Mouse (Mus musculus): Measurements from ENCODE around the gene Wdr90. TPM values are rescaled to one million over a fixed set of nuclear protein-coding genes. Genes with fewer than 3 reads are reported as not detected.
A peak's percentile ranks its signal among the peaks of the same experiment; 100 is the strongest.
"Not testable (repeated sequence)": the region's sequence is repeated elsewhere in the genome, so short reads cannot be mapped to it uniquely, and the experiment has no call there.

Wdr90 gene
- polyA plus RNA-seq, 1 experiment from 2014 or later, result 24.9 TPM

DNA sequence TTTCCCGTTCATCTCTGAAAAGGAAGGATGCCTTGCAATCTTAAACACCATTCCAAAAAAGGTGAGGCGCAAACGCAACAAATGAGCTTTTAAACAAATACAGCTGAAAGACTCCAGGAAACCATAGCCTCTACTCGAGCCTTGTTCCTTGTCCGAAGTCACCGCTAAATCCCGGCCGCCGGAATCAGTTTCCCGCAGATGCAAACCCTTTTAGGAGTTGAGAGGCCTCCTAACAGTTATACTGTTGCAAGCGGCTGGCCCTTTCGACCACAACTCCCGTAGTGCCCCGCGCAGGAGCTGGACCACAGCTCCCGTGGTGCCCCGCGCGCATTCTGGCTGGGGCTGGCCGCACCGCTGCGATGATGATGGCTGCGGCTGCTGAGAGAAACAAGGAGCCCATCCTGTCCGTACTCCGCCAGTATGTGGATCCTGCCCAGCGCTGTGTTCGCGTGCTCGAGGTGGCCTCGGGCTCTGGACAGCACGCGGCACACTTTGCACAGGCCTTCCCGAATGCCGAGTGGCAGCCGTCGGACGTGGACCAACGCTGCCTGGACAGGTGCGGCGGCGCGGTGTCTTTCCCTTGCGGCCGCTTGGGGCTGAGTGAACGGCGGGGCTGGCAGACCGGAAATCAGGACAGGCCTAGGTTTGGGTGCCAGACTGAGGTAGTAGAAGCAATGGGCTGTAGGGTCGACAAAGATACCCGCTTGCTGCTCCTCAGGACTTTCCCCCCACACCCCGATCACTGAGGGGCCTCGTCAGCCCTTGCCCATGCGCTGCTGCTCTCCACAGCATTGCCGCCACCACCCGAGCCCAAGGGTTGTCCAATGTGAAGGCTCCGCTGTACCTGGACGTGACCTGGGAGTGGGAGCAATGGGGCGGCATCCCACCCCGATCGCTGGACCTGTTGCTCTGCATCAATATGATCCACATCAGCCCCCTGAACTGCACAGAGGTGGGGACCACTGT lies 14.2 kb upstream of the Wdr90 start:
- peak overlapping the region; percentile 94 for H3K27ac ChIP-seq
- no peaks in the 10 kb centered on the region for H3K27me3 ChIP-seq
- H3K4me3 ChIP-seq, result peak overlapping the region; percentile 76
- H3K36me3 ChIP-seq, result peaks cover 23% of the 10 kb centered on the region
- H3K4me1 ChIP-seq, result peaks cover 26% of the 10 kb centered on the region
- 2% methylated on average over 59 of the region's 59 CpGs for WGBS
- peak overlapping the region; percentile 96 for H3K4me2 ChIP-seq (replicated peaks)
- peak; percentile 92 for ATAC-seq (ENCODE audit: low FRiP score, low read depth)
- peak overlapping the region; percentile 84 for H3K9ac ChIP-seq
- H3K9me3 ChIP-seq, result no peaks in the 10 kb centered on the region

DNA sequence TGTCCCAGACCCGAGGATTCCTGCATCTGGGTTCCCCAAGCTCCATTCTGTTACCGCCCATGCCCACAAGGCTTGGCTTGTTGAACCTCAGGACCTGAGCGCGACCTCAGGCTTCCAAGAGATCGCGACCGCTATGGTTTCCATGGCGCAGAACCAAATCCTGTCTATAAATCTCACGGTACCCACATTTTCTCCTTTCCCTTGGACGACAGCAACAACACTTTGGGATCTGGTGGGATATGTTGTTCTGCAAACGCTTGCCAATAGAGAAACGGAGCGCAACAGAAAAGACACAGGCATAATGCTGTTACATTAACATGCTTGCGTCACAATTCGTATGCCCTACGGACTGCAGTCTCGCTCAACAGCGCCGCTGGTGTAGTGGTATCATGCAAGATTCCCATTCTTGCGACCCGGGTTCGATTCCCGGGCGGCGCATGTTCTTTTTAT lies 13.4 kb upstream of the Wdr90 start, which contains the start of gene Mettl26:
Gene Mettl26 (plus strand): TSS at position 354 of the 450 bp plus-strand sequence.
- H3K9ac ChIP-seq, result peak within 1 kb of the TSS; percentile 84
- ATAC-seq (ENCODE audit: low FRiP score, low read depth), result peak; percentile 79
- H3K4me1 ChIP-seq, result peaks cover 23% of the 10 kb centered on the region
- peaks cover 22% of the 10 kb centered on the region for H3K36me3 ChIP-seq
- H3K27ac ChIP-seq, result peak within 1 kb of the TSS; percentile 94
- H3K4me2 ChIP-seq (replicated peaks), result peak within 1 kb of the TSS; percentile 96
- H3K9me3 ChIP-seq, result no peaks in the 10 kb centered on the region
- no peaks in the 10 kb centered on the region for H3K27me3 ChIP-seq
- peak within 1 kb of the TSS; percentile 76 for H3K4me3 ChIP-seq
- 0% methylated on average over 25 of the region's 25 CpGs for WGBS

DNA sequence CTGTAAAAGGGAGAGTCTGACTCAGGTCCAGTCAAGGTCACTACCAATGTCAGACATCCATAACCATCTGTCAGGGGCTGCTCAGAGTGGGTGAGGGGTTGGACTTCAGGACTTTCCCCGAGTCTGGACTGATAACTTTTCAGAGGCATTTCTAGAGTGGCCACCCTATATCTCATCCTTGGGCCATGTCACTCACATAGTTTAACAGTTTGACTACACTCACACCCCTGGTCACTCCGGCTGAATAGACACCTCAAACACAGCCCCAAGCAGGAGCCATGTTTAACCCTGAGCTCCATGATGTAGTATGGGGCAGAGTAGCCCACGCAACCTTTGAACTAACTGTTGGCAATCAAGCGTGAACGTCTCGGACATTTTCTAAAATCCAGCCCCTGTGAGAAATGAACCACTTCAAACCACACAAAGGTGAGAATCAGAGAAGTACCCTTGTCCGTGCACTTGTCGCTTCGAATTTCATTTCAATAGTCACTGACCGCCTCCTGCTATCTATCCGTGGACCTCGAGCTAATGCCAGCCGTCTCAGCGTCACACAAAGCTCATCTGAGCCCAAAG lies 12.9 kb upstream of the Wdr90 start:
- peak overlapping the region; percentile 96 for H3K4me2 ChIP-seq (replicated peaks)
- H3K27ac ChIP-seq, result peak overlapping the region; percentile 94
- WGBS, result 10% methylated on average over 14 of the region's 14 CpGs
- H3K36me3 ChIP-seq, result peaks cover 17% of the 10 kb centered on the region
- ATAC-seq (ENCODE audit: low FRiP score, low read depth), result no peak
- peaks cover 23% of the 10 kb centered on the region for H3K4me1 ChIP-seq
- peak overlapping the region; percentile 84 for H3K9ac ChIP-seq
- H3K9me3 ChIP-seq, result no peaks in the 10 kb centered on the region
- H3K4me3 ChIP-seq, result peak overlapping the region; percentile 76
- no peaks in the 10 kb centered on the region for H3K27me3 ChIP-seq

DNA sequence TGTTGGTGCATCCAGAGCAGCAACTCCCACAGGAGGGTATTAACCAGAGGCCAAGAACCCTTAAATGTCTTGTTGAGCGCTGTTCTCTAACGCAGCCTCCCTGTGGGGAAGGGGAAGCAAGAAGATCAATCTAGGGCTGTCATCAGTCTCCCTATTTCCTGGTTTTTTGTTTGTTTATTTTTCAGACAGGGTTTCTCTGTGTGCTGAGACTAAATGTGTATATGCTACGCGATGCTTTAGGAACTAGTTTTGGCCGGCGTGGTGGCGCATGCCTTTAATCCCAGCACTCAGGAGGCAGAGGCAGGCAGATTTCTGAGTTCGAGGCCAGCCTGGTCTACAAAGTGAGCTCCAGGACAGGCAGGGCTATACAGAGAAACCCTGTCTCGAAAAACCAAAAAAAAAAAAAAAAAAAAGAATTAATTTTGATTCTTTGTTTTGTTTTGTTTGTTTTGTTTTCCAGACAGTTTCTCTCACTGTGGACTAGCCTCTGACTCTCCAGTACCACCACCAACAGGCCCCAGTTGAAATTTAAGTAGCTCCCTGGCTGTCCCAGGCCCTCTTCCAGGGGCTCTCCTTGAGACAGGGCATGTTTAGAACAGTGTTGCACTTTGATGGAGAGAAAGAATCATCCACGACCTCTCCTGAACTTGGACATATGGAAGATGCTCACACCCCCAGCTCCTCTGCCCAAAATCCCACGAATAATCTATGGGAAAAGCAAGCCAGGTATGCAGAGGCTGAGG lies 12.3 kb upstream of the Wdr90 start:
- H3K4me1 ChIP-seq, result peaks cover 28% of the 10 kb centered on the region
- WGBS, result 81% methylated on average over 11 of the region's 11 CpGs

DNA sequence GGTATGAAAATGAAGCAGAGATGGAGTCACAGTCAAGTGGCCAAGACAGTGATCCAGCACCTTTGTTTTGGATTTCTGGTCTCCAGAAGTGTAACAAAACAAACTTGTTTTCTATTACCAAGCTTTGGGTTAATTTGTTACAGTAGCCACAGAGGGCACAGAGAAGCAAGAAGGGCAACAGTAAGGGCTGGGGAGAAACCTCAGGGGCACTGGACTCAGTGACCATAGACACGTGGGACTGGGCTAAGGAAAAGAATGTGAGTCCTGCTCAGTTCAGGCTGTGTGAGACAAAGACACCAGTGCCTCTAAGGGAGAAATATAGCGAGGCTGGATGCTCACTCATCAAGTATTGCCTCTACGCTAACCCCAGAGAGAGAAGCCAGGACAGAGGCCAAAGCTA lies 11.4 kb upstream of the Wdr90 start:
- no peaks in the 10 kb centered on the region for H3K9me3 ChIP-seq
- H3K4me3 ChIP-seq, result no peak overlapping the region
- peaks cover 1% of the 10 kb centered on the region for H3K36me3 ChIP-seq
- H3K4me1 ChIP-seq, result peaks cover 34% of the 10 kb centered on the region
- no peak overlapping the region for H3K9ac ChIP-seq
- no peaks in the 10 kb centered on the region for H3K27me3 ChIP-seq
- no peak overlapping the region for H3K27ac ChIP-seq
- ATAC-seq (ENCODE audit: low FRiP score, low read depth), result no peak
- WGBS, result 77% methylated on average over 3 of the region's 3 CpGs
- no peak overlapping the region for H3K4me2 ChIP-seq (replicated peaks)

More for the DNA sequence above, 12.3 kb upstream of the Wdr90 start:
- Histone ChIP-seq H3K4me3 (peak overlapping the region; percentile 76), H3K27ac (0 out of 2 replicates have a peak overlapping the region, but pooled peaks have one; percentile 94), H3K9ac (no peak overlapping the region), H3K9me3 (no peaks in the 10 kb centered on the region), H3K36me3 (peaks cover 10% of the 10 kb centered on the region), H3K4me2 (replicated peaks) (peak overlapping the region; percentile 96), H3K27me3 (no peaks in the 10 kb centered on the region)
- ATAC-seq (ENCODE audit: low FRiP score, low read depth), result no peak

DNA sequence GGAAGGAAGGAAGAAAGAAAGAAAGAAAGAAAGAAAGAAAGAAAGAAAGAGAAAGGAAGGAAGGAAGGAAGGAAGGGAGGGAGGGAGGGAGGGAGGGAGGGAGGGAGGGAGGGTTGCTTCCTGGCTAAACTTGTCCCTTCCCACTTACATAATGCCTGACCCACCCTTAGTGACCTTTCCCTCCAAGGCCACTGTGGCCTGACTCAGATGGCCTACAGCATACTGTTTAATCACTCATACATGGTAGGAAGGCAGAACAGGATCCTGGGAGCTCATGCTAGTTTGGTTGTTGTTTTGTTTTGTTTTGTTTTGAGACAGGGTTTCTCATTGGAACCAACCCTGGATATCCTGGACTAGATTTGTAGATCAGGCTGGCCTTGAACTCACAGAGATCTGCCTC lies 10.3 kb upstream of the Wdr90 start:
- not testable (repeated sequence) for H3K27me3 ChIP-seq; H3K9ac ChIP-seq; H3K27ac ChIP-seq; ATAC-seq (ENCODE audit: low FRiP score, low read depth); H3K4me2 ChIP-seq (replicated peaks); H3K9me3 ChIP-seq; H3K36me3 ChIP-seq; H3K4me3 ChIP-seq
- H3K4me1 ChIP-seq, result peaks cover 31% of the 10 kb centered on the region

DNA sequence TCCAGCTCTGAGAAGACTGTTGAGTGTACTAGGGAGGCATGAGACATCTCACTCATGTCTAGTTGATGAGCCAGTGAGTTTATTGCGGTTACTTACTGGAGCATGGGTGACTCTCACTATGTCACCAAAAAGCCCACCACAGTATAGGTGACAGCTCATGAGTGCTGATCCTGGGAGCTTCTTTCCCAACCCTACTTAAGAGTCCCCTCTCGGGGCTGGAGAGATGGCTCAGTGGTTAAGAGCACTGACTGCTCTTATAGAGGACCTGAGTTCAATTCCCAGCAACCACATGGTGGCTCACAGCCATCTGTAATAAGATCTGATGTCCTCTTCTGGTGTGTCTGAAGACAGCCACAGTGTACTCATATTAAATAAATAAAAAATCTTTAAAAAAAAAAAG lies 8.7 kb upstream of the Wdr90 start:
- no peak overlapping the region for H3K27ac ChIP-seq
- H3K9ac ChIP-seq, result no peak overlapping the region
- no peak overlapping the region for H3K4me2 ChIP-seq (replicated peaks)
- H3K4me1 ChIP-seq, result peaks cover 22% of the 10 kb centered on the region
- no peak overlapping the region for H3K4me3 ChIP-seq
- H3K36me3 ChIP-seq, result no peaks in the 10 kb centered on the region
- H3K27me3 ChIP-seq, result no peaks in the 10 kb centered on the region
- H3K9me3 ChIP-seq, result no peaks in the 10 kb centered on the region
- WGBS, result 85% methylated on average over 2 of the region's 2 CpGs
- ATAC-seq (ENCODE audit: low FRiP score, low read depth), result no peak

DNA sequence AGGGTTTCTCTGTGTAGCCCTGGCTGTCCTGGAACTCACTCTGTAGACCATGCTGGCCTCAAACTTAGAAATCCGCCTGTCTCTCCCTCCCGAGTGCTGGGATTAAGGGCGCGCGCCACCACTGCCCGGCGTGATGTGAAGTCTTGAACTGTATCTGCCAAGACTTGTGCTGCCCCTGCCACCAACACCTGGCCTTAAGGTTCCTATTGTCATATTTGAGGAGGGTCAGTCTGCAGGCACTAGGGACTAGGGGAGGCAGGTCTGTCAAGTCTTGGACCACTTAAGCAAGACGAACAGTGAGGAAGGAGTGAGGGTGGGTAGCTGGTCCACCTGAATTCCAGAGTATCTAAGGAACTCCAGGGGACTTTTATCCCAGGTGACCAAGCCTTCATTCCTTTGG lies 8.2 kb upstream of the Wdr90 start:
- 91% methylated on average over 8 of the region's 8 CpGs for WGBS
- no peaks in the 10 kb centered on the region for H3K27me3 ChIP-seq
- ATAC-seq (ENCODE audit: low FRiP score, low read depth), result no peak

DNA sequence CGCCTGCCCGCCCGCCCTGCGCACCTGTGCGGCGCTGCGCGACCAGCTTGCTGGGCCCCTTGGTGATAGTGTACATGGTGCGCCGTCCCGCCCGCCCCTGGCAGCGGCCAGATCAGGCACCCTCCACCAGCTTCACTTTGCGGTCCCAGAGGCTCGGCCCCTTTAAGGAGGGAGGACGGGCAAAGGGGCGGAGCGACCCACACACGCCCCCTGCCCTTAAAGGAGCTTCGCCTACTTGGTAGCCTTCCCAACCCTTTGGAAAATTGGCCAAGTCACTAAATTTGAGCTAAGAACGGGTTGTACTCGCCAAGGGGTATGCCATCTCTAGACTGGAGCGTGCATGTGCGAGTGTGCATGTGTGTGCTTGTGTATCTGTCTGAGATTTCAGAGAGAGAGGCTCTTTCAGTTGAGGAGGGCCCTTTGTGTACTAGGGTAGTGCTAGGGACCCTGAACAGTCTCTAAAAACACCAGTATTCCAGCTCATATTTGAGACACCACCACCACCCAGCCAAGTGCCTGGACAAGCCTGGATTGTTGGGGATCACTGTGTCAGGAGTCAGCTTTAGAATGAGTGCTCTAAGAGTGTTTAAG lies 7.4 kb upstream of the Wdr90 start, which contains the start of gene Mcrip2:
Gene Mcrip2 (minus strand): TSS at position 164 of the 591 bp plus-strand sequence.
- Histone ChIP-seq H3K4me1 (peaks cover 15% of the 10 kb centered on the region), H3K4me2 (replicated peaks) (peak within 1 kb of the TSS; percentile 99), H3K9me3 (no peaks in the 10 kb centered on the region), H3K27ac (peak within 1 kb of the TSS; percentile 63; the same call in 1 of the 2 replicates), H3K27me3 (no peaks in the 10 kb centered on the region), H3K36me3 (no peaks in the 10 kb centered on the region), H3K9ac (peak within 1 kb of the TSS; percentile 72), H3K4me3 (peak within 1 kb of the TSS; percentile 82)
- 1% methylated on average over 23 of the region's 24 CpGs for WGBS
- ATAC-seq (ENCODE audit: low FRiP score, low read depth), result peak; percentile 87

More for the DNA sequence above, 8.2 kb upstream of the Wdr90 start:
- Histone ChIP-seq H3K27ac (no peak overlapping the region), H3K4me1 (peaks cover 22% of the 10 kb centered on the region), H3K9me3 (no peaks in the 10 kb centered on the region), H3K9ac (no peak overlapping the region), H3K36me3 (no peaks in the 10 kb centered on the region), H3K4me3 (no peak overlapping the region), H3K4me2 (replicated peaks) (no peak overlapping the region)

DNA sequence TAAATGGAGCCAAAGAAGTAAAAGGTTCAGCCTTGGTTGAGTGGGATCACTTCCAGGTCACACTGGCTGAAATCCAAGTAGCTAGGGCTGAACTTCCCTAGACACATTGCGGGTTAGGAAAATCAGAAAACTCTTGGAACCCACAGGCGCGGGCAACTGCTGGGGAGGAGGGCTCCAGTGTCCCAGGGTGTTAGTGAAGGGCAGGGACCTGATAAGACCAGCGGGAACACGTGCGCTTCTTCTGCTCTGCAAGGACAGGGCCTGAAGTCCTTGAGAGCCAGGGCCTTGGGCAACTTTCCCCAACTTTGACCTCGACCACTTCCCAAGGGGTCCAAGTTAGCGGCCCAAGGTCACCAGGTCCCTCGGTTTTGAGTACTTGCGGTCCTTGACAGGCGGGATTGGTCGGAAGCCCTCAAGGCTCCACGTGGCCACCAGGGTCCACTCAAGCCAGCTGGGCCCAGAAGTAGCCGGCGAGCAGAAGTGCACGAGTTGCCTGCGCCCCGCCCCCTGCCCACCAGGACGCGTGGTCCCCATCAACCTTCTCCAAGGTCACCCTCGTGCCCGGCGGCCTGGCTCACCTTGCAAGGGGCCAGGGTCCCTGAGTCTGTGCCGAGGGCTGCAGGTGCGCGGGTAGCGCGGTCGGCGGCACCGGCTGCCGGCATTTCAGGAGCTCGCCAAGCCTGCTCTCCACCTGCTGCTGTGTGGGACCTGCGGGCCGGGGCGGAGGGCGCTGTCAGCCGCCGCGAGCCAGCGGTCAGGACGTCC lies 6.7 kb upstream of the Wdr90 start:
- Histone ChIP-seq H3K9ac (peak overlapping the region; percentile 72), H3K27ac (no peak overlapping the region), H3K4me1 (peaks cover 15% of the 10 kb centered on the region), H3K4me2 (replicated peaks) (peak overlapping the region; percentile 99), H3K36me3 (no peaks in the 10 kb centered on the region), H3K9me3 (no peaks in the 10 kb centered on the region), H3K27me3 (no peaks in the 10 kb centered on the region), H3K4me3 (peak overlapping the region; percentile 82)
- peak; percentile 12; the same call in 1 of the 2 replicates for ATAC-seq (ENCODE audit: low FRiP score, low read depth)
- 1% methylated on average over 42 of the region's 42 CpGs for WGBS

DNA sequence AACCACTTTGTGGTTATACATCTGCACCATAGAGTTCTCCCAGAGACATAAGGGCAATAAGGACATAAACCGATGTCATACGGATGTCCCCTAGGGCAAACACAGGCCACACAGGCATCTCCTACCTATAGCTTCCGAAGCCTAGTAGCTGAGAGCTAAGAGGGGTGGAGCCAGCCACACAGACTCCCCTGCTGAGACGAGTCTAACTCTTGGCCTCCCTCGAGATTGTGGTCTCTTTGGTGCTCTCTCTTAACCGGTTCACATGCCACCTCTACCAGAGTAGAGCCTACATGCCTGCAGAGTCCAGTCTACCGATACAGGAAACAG lies 6.2 kb upstream of the Wdr90 start:
- Histone ChIP-seq H3K27me3 (no peaks in the 10 kb centered on the region), H3K9me3 (no peaks in the 10 kb centered on the region), H3K4me2 (replicated peaks) (peak overlapping the region; percentile 99), H3K36me3 (no peaks in the 10 kb centered on the region), H3K9ac (peak overlapping the region; percentile 72), H3K27ac (no peak overlapping the region), H3K4me1 (peaks cover 15% of the 10 kb centered on the region), H3K4me3 (peak overlapping the region; percentile 82)
- no peak for ATAC-seq (ENCODE audit: low FRiP score, low read depth)
- WGBS, result 14% methylated on average over 7 of the region's 7 CpGs

Measured in limb, embryonic 13.5 days (tissue).